Mouse (Mus musculus) NIH3T3 (cell line): ENCODE data around the gene Hist1h2bg.

ENCODE experiments used
- DNase-seq: peaks from one replicate; pipeline ENCODE4 v3.0.0-alpha.2; 2012; ENCODE audit warnings: low read depth

Gene Hist1h2bg

DNA sequence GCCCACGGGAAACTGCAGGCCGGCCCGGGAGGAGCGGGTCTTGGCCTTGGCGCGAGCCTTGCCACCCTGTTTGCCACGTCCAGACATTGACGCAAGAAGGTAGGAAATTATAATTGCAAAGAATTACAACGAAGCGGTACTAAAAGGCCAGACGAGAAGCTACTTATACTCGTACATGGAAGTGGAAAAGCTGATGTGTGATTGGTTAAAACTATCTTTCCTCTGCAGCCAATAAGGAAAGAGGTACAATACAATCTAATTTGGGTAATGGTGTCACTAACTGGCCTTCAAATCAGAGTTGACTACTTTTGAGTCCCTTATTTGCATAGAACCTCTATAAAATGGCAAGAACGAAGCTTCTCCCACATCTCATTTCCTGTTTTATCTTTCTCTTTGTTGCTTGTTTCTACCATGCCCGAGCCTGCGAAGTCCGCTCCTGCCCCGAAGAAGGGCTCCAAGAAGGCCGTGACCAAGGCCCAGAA lies at the start of gene Hist1h2bg, which contains the start of gene Hist1h2ae:
Gene Hist1h2bg (plus strand): TSS at position 375 of the 482 bp plus-strand sequence.
Gene Hist1h2ae (minus strand): TSS at position 199 of the 482 bp plus-strand sequence.
- DNase-seq = peak; percentile 84

- peak; percentile 84 for DNase-seq
These were observed 49.5 kb upstream of the Hist1h2bg start for GRCm38 (mm10) chr13:23521703-23522102.

DNA sequence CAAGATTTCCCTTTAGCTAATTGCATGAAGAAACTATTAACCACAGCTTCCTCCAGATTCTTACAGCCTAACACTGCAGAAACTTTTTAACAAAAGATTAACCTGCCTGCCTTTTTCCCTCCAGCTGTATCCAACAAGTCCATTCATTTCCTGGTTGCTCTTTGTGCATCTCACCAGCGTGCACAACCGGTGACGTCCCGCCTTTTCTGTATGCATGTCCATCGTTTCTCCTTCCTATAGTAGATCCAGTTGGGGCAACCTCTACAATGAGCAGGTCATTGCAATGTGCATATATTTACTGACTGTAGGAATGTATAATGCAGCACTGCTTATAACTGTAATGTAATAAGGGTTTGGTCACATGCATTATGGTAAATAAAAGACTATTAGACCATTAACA lies 47.2 kb upstream of the Hist1h2bg start:
- no peak for DNase-seq

GRCm38 (mm10) chr13:23524654-23525053 lies 46.5 kb upstream of the Hist1h2bg start:
- peak; percentile 90 for DNase-seq

- peak; percentile 32 for DNase-seq
These were observed 45.3 kb upstream of the Hist1h2bg start for GRCm38 (mm10) chr13:23525901-23526300.

- peak; percentile 94 for DNase-seq
These were observed 44.9 kb upstream of the Hist1h2bg start for GRCm38 (mm10) chr13:23526312-23526711.

DNA sequence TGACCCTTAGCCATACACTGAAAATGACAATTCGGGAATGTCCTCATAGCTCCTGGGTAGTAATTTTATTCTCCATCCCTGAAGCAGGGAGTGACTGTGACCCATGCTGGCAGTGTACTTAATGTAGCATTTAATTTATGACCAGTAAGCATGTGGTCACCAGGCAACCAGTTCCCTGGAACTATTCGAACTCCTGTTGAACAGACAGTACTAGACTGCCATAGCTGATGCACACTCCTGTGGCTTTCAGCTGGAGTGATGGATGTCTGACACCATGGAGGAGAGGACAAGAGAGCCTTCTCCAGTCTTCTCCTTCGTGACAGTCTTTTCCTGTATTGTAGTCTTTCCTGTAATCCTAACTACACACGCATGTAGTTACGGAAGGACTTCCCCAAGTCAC lies 42.2 kb upstream of the Hist1h2bg start:
- no peak for DNase-seq

GRCm38 (mm10) chr13:23529480-23530165 lies 41.6 kb upstream of the Hist1h2bg start:
- no peak for DNase-seq

GRCm38 (mm10) chr13:23530181-23530900 lies 40.9 kb upstream of the Hist1h2bg start:
- peak; percentile 76 for DNase-seq

DNA sequence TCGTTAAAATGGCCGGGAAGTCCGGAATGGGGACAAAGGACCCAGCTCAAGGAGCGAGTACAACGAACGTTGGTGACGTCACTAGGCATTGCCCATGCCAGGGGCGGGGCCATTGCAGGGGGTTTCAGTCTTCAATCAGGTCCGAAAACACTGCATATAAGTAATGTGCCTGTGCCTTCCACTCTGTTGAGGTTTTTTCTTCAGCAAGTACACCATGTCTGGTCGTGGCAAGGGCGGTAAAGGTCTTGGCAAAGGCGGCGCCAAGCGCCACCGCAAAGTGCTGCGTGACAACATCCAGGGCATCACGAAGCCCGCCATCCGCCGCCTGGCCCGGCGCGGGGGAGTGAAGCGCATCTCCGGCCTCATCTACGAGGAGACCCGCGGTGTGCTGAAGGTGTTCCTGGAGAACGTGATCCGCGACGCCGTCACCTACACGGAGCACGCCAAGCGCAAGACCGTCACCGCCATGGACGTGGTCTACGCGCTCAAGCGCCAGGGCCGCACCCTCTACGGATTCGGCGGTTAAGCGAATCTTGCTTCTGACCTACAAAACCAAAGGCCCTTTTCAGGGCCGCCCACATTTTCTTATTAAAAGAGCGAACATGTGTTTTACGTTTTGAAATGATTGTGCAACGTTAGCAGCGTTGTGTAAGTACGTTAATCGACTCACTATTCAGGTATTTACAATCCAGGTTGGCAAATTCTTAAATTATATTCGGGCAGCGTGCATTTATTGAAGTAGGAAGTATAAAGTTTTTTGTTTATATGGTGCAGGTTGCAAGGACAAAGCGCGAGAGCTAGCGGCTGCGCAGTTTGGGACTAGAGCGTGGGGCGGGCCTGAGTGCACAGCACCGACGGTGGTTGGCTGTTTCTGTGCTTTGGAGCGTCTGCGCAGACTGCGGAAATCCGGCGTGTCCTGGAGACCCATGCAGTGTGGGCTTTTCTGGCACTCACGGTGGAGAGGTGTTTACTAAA lies 40.0 kb upstream of the Hist1h2bg start, which contains the start of gene Hist1h4h:
Gene Hist1h4h (plus strand): TSS at position 150 of the 975 bp plus-strand sequence.
- DNase-seq = peak; percentile 96

- DNase-seq = peak; percentile 22
These were observed 38.7 kb upstream of the Hist1h2bg start for GRCm38 (mm10) chr13:23532262-23533075.

DNA sequence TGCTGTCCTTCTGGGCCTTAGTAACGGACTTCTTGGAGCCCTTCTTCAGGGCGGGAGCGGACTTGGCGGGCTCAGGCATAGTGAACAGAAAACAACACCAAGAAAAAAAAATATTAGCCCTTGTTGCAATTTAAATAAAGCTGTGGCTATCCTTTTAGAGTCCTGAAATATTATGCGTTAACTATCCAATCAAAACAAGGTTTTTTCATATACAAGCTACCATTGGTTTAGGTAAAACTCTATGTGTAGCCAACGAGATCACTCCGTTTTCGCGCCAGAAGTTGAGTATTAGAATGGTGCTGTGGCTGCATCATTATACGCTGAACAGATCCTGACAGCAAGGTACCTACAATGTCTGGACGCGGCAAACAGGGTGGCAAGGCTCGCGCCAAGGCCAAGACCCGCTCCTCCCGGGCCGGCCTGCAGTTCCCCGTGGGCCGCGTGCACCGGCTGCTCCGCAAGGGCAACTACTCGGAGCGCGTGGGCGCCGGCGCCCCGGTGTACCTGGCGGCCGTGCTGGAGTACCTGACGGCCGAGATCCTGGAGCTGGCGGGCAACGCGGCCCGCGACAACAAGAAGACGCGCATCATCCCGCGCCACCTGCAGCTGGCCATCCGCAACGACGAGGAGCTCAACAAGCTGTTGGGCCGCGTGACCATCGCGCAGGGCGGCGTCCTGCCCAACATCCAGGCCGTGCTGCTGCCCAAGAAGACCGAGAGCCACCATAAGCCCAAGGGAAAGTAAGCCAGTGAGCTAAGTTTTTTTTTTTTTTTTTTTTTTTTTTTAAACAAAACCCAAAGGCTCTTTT lies 37.4 kb upstream of the Hist1h2bg start, which contains the start of gene Hist1h2af:
Gene Hist1h2af (plus strand): TSS at position 347 of the 808 bp plus-strand sequence.
- DNase-seq = peak; percentile 87

- DNase-seq = no peak
These were observed 36.6 kb upstream of the Hist1h2bg start for GRCm38 (mm10) chr13:23534368-23535131.

- DNase-seq = peak; percentile 90
These were observed 35.8 kb upstream of the Hist1h2bg start, which contains the start of gene Hist1h3g for GRCm38 (mm10) chr13:23535137-23536075. Gene Hist1h3g (plus strand): TSS chr13:23535422.

DNA sequence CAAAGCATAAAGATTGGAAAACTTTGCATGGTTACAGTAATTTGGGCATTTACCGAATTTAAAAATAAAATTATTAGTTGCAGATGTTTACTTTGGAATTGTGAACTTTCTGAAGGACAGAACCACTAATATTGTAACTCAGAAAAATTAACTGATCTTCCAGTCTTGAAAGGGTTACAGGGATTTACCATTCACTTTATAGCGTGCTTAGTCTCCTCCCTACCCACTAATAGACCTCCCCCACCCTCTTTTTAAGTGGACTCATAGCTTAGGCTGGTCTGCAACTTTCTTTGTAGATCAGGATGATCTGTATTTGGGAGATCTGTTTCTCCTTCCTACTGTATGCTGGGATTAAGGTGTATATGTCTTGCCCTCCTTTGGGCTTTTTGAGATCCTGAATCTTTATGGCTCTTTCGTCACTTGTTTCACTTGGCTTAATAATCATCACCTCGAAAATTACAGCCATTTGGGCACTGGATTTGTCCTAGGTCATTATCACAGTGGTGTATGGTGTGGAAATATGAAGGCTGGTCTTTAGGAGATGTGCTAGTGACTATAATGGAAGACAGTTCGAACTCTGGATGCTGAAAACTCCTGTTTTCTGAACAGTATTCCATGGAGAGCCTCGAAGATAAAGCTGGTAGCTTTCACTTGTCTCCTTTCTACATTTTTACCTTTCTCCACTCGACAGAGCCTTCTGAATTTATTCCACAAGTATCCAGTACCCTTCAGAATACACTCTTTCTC lies 34.9 kb upstream of the Hist1h2bg start:
- DNase-seq = no peak

DNA sequence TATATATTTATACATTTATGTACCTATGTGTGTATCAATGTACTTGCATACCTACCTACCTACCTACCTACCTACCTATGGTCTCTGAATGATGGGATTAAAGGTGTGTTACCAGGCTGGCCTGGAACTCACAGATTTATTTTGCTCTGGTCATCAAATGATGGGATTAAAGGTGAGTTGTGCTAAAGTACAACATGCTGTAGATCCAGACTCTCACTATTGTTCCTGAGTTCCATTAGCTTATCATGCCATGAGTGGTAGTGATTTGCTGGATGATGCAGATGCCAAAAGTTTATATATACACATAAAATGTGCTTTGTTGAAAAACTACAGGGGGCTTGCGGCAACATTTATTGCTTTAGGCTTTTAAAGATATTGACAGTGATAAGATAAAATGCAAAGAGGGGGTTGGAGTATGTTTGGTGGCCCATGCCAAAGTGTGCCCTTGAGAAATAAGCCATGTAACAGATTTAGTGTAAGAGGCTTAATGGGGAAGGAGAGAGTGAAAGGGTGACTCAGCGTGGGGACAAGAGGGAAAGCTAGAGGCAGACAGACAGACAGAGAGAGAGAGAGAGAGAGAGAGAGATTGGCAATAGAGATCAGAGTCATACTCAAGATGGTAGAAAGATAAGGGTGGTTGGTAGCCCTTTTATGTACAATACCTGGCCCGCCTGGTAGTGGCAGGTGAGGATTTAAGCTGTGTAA lies 34.0 kb upstream of the Hist1h2bg start:
- DNase-seq = no peak

DNA sequence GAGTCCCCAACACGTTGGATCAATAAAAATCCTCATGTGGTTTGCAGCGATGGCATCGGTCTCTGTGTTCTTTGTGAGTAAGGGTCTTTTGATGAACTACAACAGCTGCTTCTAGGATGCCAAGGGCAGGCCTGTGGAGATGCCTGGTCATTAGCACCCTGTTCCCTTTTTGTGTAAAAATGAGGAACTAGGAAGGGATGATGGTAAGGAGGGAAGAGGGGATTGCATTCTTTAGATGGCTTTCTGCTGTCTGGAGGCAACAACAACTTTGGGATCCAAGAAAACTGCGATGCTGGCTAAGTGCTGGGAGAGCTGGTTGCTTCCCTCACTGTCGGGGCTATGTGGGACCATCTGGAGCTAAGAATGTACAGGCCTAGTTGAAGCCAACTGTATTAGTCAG lies 32.9 kb upstream of the Hist1h2bg start:
- no peak for DNase-seq
